Mouse (Mus musculus) induced T-regulatory cell, adult 2 months (primary cell): ENCODE measurements around the gene Phf7.

Experiments used
- DNase-seq: peaks from one replicate; pipeline ENCODE4 v3.0.0-alpha.2; 2012; ENCODE audit warnings: low read depth

Gene Phf7

GRCm38 (mm10) chr14:31232404-31233069, 18.6 kb downstream of the Phf7 start:
- DNase-seq = no peak

- no peak for DNase-seq
Observed at GRCm38 (mm10) chr14:31230442-31230841, 20.7 kb downstream of the Phf7 start.

GRCm38 (mm10) chr14:31228234-31228633, 22.9 kb downstream of the Phf7 start:
- peak; percentile 25 for DNase-seq

GRCm38 (mm10) chr14:31226978-31227377, 24.1 kb downstream of the Phf7 start:
- DNase-seq = no peak

GRCm38 (mm10) chr14:31217666-31218065, 33.5 kb downstream of the Phf7 start, which contains the start of gene Sema3g:
Sema3g (plus strand) TSS chr14:31217860.
- peak; percentile 46 for DNase-seq

GRCm38 (mm10) chr14:31216846-31217245, 34.3 kb downstream of the Phf7 start, which contains the start of gene Nisch:
Nisch (minus strand) TSS chr14:31216946.
- DNase-seq = no peak

GRCm38 (mm10) chr14:31215157-31216002, 35.7 kb downstream of the Phf7 start:
- peak; percentile 89 for DNase-seq

- no peak for DNase-seq
Observed at GRCm38 (mm10) chr14:31214684-31215083, 36.4 kb downstream of the Phf7 start.

GRCm38 (mm10) chr14:31213868-31214267, 37.2 kb downstream of the Phf7 start:
- DNase-seq = no peak

GRCm38 (mm10) chr14:31212499-31212898, 38.6 kb downstream of the Phf7 start:
- DNase-seq = no peak

GRCm38 (mm10) chr14:31211854-31212253, 39.3 kb downstream of the Phf7 start:
- no peak for DNase-seq

- DNase-seq = no peak
Observed at GRCm38 (mm10) chr14:31209133-31209557, 42.0 kb downstream of the Phf7 start.

- DNase-seq = no peak
Observed at GRCm38 (mm10) chr14:31208084-31208483, 43.0 kb downstream of the Phf7 start, which contains the start of gene Tnnc1. Tnnc1 (plus strand) TSS chr14:31208312.

- no peak for DNase-seq
Observed at GRCm38 (mm10) chr14:31207070-31207830, 43.9 kb downstream of the Phf7 start.

GRCm38 (mm10) chr14:31206472-31206981, 44.6 kb downstream of the Phf7 start:
- peak; percentile 98 for DNase-seq

GRCm38 (mm10) chr14:31205562-31206467, 45.3 kb downstream of the Phf7 start:
- peak; percentile 50 for DNase-seq

GRCm38 (mm10) chr14:31205244-31205561, 45.9 kb downstream of the Phf7 start:
- peak; percentile 28 for DNase-seq

GRCm38 (mm10) chr14:31204844-31205243, 46.3 kb downstream of the Phf7 start:
- no peak for DNase-seq

GRCm38 (mm10) chr14:31200038-31200437, 51.1 kb downstream of the Phf7 start:
- no peak for DNase-seq

GRCm38 (mm10) chr14:31199599-31199998, 51.5 kb downstream of the Phf7 start:
- DNase-seq = no peak
